Mouse (Mus musculus) urinary bladder, adult 18-20 months (tissue): ENCODE data around the gene Arl8a.

ENCODE experiments used
- DNase-seq, 2 experiments: peaks; one replicate each; pipeline ENCODE4 v3.0.0; 2022; ENCODE audit warnings: low spot score in 2 of 2, mixed read lengths in 2 of 2

The Arl8a gene

DNA sequence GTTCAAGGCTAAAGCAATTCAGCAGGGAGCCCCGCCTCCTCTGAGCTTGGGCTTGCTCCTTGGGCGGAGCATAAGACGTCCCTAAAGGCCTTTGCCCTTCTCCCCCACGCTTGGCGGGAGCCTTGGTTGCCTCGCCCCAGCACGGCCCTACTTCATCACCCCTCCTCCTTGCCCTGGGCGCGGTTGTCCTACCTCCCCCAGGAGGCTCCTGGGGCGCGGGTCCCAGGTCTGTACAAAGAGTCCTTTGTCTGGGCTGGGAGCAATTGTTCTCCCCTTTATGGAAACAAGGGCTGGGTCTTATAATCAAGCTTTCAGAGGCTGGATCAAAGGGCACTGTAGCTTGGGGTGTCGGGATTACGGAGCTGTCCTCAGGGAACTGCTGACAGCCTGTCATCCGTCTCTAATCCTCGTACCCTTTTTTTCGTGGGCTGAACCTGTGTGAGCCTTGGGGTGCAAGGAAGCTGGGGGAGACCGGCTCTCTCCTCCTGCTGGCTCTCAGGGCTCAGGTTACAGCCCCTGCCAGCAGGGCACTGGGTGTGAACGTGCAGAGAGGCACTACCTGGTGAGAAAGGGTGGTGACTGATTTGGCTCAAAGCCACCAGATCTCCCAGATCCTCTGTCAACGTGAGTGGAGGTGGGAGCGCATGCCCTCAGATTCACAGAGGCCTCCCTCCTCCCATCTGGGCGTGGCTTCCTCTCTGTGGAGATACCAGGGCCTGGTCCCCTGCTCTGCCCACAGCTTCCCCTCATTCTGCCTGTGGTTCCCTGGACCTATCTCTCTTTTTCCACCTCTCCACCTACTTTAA, 52.6 kb downstream of the Arl8a start:
- peak; percentile 46 to 53 for DNase-seq

DNA sequence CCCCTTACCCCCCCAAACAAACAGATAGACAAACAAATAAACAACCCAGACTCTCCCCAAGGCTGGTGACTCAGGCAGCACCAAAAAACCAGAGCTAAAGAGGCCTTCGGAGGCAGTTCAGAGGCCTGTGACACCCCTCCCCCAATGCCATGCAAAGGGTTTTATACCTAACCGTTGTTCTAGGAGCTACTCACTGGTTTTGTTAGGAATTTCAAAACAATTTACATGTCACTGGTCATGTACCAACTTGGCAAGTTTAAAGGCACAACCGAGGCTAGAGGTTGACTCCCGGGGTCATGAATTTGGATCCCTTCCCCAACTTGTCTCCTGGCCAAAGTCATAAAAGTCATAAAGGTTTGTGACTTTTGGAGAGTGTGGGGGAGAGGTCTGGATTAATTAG, 53.8 kb downstream of the Arl8a start:
- no peak for DNase-seq

DNA sequence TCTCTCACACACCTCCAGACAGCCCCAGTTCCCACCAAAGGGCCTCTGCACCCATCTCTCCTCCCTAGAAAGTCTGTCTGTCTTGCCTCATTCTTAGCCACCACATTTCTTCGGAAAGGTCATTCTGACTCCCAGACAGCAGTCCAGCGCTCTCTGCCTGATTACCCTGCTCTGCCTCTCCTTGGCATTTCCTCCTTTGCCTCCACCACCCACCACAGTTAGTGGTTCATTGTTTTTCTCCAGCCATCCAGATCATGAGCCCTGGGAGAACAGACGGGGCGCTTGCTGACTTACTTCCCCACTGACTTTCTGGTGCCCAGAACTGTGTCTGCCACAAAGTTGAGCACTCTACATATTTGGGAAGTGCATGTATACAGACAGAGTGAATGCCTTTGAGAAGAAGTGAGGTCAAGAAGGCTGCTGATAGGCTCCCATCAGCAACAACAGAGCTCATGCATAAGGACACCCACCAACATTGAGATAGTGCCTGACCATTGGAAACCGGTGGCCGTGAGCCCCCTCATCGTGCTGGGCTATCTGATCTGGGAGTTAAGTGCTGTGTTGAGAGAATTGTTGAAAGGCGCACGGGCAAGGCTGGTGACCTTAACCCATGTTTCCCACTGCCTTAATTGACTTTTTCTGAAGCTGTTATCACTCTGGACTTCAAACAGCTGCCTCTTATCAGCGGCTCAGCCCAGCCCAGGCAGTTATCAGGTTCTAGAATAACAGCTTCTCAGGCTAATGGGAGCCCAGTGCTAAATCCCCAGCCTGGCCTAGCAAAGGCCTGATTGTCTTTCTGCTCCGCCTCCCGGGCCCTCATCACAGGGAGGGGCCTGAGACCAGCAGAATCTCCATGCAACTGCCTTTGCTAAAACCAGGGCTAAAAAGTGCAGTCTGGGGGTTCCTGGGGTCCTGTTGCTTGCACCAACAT, 57.8 kb downstream of the Arl8a start:
- DNase-seq = no peak

DNA sequence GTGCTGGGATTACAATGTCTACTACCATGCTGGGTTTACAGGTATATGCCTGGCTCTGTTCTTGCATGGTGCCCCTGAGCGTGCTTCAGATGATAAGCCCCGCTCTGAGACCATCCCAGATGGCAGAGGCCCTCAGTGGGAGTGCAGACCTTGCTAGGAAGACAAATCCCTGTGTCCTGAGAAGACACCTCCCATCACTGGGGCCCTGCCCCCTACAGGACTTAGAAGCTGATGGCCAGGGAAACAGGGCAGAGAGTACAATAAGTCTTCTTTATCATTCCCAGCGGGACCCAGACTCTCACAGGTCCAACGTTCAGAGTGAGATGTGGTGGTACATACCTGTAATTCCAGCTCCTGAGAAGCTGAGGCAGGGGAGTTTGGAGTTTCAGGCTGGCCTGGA, 58.6 kb downstream of the Arl8a start:
- DNase-seq = no peak
